Mouse (Mus musculus): ENCODE results near the gene Hectd3.

GRCm38 (mm10) chr4:117031105-117031504 is 36.0 kb downstream of the Hectd3 start:
- TF ChIP-seq CTCF (IDR thresholded peaks at IDR 0.05; ENCODE audit: low read depth, low read length): no peak
- TF ChIP-seq TAL1 (conservative IDR thresholded peaks at IDR 0.05; ENCODE audit: low read depth, low read length): no peak

All from G1E (cell line).